Mouse (Mus musculus): ENCODE data around the gene Gsdma3. TPM values are rescaled to one million over a fixed set of nuclear protein-coding genes. Genes with fewer than 3 reads are reported as not detected.
A peak's percentile ranks its signal among the peaks of the same experiment; 100 is the strongest.
"Not testable (repeated sequence)": the region's sequence is repeated elsewhere in the genome, so short reads cannot be mapped to it uniquely, and the experiment has no call there.

Gene Gsdma3
- total RNA-seq, 2 experiments from 2014 or later = 0.16 to 0.39 TPM

DNA sequence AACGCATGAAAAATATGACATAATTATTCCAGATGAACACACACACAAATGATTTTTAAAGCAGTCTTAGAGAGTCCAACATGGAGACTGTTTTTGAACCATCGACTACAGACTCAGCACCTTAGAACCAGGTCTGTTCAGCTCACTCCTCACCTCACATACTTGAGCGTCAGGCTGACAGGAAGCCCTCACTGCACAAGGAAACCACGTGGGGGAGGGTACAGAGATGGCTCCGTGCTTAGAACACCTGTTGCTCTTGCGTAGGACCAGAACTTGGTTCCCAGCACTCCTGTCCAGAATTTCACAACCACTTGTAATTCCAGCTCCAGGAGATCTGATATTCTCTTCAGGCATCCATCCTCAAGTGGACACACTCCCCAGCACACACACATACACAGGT lies 31.1 kb upstream of the Gsdma3 start:
- intact Hi-C loops (cut with DNase I; ENCODE audit: low total_unique reads) = loop anchor here (5.0 kb wide), 1 partner anchor 43 kb away; the partner anchor contains the start of gene Zpbp2
- DNase-seq = no peak

- DNase-seq = no peak
- intact Hi-C loops (cut with DNase I; ENCODE audit: low total_unique reads) = loop anchor here (5.0 kb wide), 1 partner anchor 43 kb away; the partner anchor contains the start of gene Zpbp2
Measured at GRCm38 (mm10) chr11:98595473-98595872, 30.7 kb upstream of the Gsdma3 start.

- intact Hi-C loops (cut with DNase I; ENCODE audit: low total_unique reads) = loop anchor here (5.0 kb wide), 1 partner anchor 44 kb away; the partner anchor contains the start of gene Zpbp2
Measured at GRCm38 (mm10) chr11:98595955-98596354, 30.2 kb upstream of the Gsdma3 start.

DNA sequence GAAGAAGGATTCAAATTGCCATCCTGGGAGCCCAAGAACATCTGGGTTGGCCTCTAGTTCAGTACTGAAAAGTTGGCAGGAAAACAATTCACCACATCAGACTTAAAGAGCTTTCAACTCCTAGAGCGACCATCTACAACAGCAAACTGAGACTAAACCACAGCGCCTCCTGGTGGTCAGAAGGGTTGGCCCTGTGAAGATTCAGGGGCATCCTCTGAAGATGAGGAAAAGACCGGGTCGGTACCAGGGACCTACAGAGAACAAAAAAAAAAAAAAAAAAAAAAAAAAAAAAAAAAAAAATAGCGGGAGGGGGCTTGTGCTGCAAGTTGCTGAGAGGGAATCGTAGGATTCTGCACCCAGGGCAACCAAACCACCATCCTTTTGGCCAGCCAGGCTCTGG lies 28.8 kb upstream of the Gsdma3 start:
- peak; percentile 42 for DNase-seq
- intact Hi-C loops (cut with DNase I; ENCODE audit: low total_unique reads) = loop anchor here (5.0 kb wide), 1 partner anchor 45 kb away; the partner anchor contains the start of gene Zpbp2

More at GRCm38 (mm10) chr11:98595955-98596354, 30.2 kb upstream of the Gsdma3 start:
- DNase-seq = no peak

- DNase-seq = no peak
- intact Hi-C loops (cut with DNase I; ENCODE audit: low total_unique reads) = loop anchor here (5.0 kb wide), 1 partner anchor 46 kb away; the partner anchor contains the start of gene Zpbp2
Measured at GRCm38 (mm10) chr11:98597991-98598390, 28.2 kb upstream of the Gsdma3 start, which contains the start of gene Lrrc3c. Gene Lrrc3c, plus strand, starts transcription at chr11:98598291.

DNA sequence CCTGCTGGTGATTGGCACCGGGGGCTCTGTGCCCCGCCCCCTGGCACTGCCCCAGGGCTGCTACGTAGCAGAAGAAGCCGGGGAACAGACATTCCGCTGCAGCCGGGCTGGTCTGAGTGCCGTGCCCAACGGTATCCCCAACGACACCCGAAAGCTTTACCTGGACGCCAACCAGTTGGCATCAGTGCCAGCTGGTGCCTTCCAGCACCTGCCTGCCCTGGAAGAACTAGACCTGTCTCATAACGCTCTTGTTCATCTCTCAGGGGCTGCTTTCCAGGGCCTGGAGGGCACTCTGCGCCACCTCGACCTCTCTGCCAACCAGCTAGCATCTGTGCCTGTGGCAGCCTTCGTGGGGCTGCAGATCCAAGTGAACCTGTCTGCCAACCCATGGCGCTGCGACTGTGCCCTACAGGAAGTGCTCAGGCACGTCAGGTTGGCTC lies 27.3 kb upstream of the Gsdma3 start:
- intact Hi-C loops (cut with DNase I; ENCODE audit: low total_unique reads) = loop anchor here (5.0 kb wide), 1 partner anchor 47 kb away; the partner anchor contains the start of gene Zpbp2
- DNase-seq = no peak

- intact Hi-C loops (cut with DNase I; ENCODE audit: low total_unique reads) = loop anchor here (5.0 kb wide), 1 partner anchor 47 kb away; the partner anchor contains the start of gene Zpbp2
Measured at GRCm38 (mm10) chr11:98599291-98599690, 26.9 kb upstream of the Gsdma3 start.

GRCm38 (mm10) chr11:98602090-98602690 lies 24.0 kb upstream of the Gsdma3 start:
- DNase-seq = no peak

More at GRCm38 (mm10) chr11:98599291-98599690, 26.9 kb upstream of the Gsdma3 start:
- no peak for DNase-seq

DNA sequence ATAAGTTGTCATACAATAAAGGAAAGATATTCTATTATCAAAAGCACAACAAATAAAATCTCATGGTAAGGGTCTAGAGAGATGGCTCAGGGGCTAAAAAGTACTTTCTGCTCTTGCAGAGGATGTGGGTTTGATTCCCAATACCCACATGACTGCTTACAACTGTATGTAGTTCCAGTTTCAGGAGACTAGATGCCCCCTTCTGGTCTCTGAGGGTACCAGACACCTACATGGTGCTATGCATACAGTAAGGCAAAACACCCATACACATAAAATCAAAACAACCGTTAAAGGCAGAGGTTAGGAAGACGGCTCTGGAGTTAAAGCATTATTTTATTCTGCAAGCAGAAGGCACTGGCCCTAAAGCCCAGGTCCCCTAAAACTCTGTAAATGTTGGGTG lies 22.2 kb upstream of the Gsdma3 start:
- no peak for DNase-seq
- intact Hi-C loops (cut with DNase I; ENCODE audit: low total_unique reads) = loop anchor here (10.0 kb wide), 1 partner anchor 51 kb away; no protein-coding TSS in a partner anchor

More at GRCm38 (mm10) chr11:98602090-98602690, 24.0 kb upstream of the Gsdma3 start:
- intact Hi-C loops (cut with DNase I; ENCODE audit: low total_unique reads) = loop anchor here (10.0 kb wide), 1 partner anchor 53 kb away; no protein-coding TSS in a partner anchor

DNA sequence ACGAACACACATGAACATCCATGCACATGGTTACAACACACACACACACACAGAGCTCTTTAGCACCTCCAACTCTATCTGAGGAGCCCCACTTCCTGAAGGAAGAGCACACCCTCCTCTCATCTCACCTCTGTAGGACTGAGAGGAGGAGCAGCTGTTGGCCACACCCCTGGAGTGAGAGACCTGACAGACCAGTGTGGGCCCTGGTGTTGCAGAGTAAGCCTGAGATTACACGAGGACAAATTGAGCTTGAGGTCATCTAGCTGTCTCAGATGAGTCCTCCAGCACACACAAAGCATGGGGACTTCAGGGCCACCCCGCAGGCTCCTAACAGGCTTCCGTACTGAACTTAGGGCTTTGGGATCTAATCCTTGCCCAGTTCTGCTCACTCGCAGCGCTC lies 21.2 kb upstream of the Gsdma3 start:
- intact Hi-C loops (cut with DNase I; ENCODE audit: low total_unique reads) = loop anchor here (10.0 kb wide), 1 partner anchor 50 kb away; no protein-coding TSS in a partner anchor
- not testable (repeated sequence) for DNase-seq

DNA sequence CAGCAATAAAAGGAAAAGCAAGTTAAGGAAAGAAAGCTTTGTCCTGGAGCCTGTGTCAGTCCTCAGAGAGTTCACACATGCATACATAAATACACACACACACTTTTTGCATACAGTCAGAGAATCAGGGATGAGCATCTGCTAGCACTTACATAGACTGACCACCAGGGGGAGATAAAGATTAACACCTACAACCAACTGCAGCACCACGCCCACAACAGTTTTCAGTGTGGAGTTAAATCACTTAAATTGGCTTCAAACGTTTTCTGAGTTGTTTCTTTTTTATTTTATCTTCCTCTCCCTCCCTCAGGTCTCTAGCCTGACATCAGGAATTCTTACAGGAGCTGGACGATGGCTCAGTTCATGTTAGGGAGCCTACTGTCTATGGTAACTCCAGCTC lies 19.4 kb upstream of the Gsdma3 start:
- intact Hi-C loops (cut with DNase I; ENCODE audit: low total_unique reads) = loop anchor here (10.0 kb wide), 1 partner anchor 48 kb away; no protein-coding TSS in a partner anchor
- no peak for DNase-seq

GRCm38 (mm10) chr11:98620791-98621190 lies 5.4 kb upstream of the Gsdma3 start:
- intact Hi-C loops (cut with DNase I; ENCODE audit: low total_unique reads) = no loop called here

DNA sequence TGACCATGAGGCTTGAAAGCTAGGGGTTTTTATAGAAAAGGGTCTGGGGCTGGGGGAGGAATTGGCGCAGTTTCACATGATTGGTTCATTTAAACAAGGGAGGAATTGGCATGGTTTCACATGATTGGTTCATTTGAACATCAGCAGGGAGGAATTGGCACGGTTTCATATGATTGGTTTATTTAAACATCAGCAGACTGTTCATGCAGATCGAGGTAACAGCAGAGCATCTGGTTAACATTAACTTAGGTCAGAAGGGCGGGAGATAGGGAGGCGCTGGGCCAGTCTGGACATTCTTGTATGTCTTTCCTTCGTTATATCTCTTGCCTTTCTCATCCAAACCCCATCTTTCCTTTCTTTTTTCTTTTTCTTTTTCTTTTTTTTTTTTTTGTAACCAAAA lies 2.2 kb upstream of the Gsdma3 start:
- intact Hi-C loops (cut with DNase I; ENCODE audit: low total_unique reads); DNase-seq: not testable (repeated sequence)

More at GRCm38 (mm10) chr11:98620791-98621190, 5.4 kb upstream of the Gsdma3 start:
- no peak for DNase-seq

GRCm38 (mm10) chr11:98624381-98624780 lies 1.8 kb upstream of the Gsdma3 start:
- DNase-seq; intact Hi-C loops (cut with DNase I; ENCODE audit: low total_unique reads): not testable (repeated sequence)

DNA sequence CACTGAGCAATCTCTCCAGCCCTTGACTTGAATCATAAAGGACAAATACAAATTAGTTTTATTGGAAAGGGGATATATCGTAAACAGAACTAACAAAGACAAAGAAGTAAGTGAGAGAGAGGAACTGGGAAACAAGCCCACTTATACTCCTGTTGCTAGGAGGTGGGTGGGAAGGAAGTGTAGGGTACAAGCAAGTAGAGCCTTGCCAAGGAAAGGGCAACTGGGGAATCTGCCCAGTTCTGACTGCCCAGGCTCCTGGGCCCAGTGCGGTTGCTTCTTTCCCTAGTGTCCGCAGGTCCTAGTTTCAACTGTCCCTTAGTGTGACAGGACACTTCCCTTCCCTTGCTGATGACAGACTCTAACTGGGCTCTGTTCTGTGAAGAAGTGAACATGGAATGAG lies 2.5 kb downstream of the Gsdma3 start:
- no peak for DNase-seq
- intact Hi-C loops (cut with DNase I; ENCODE audit: low total_unique reads) = no loop called here

GRCm38 (mm10) chr11:98630646-98631045 lies 4.5 kb downstream of the Gsdma3 start:
- DNase-seq = no peak
- intact Hi-C loops (cut with DNase I; ENCODE audit: low total_unique reads) = no loop called here

DNA sequence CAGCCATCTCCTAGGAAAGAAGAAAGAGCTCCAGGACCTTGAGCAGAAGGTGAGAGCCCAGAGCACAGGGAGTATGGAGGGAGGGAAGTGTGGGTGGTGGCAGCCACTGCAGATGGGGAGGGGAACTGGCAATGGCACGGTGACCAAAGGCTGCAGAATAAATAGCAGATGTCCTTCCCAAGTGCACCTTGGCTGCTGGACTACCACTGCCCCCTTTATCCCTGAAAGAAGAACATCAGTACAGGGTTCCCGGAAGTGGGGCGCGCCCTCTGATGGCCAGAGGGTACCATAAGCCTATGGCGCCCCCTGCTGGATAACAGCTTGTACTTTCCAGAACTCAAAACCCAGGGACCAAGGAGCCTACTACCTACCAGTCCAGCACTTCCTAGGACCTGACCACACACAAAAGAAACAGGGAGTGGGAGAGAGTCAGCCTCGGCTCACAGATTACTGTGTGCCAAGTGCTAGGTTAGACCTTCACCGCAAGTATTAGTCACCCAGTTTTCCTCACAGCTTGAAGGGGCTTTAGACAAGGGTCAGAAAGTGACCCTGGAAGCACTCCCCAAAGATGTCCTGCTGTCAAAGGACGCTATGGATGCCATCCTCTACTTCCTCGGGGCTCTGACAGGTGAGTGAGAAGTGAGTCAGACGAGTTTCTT lies 9.3 kb downstream of the Gsdma3 start:
- DNase-seq; intact Hi-C loops (cut with DNase I; ENCODE audit: low total_unique reads): not testable (repeated sequence)

DNA sequence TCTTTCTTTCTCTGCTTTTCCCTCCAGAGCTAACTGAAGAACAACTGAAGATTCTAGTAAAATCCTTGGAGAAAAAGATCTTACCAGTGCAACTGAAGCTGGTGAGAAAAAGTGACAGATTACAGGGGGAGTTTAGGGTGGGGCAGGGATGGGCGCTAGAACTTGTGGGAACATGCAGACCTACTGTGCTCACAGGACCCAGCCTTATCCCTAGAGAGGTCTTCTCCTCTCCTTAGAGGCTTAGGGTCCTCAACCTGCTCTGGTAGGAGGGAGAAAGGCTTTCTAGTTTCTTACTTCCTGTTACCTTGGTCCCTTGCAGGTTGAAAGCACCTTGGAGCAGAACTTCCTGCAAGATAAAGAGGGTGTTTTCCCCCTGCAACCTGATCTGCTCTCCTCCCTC lies 11.3 kb downstream of the Gsdma3 start:
- intact Hi-C loops (cut with DNase I; ENCODE audit: low total_unique reads) = no loop called here
- DNase-seq = no peak

DNA sequence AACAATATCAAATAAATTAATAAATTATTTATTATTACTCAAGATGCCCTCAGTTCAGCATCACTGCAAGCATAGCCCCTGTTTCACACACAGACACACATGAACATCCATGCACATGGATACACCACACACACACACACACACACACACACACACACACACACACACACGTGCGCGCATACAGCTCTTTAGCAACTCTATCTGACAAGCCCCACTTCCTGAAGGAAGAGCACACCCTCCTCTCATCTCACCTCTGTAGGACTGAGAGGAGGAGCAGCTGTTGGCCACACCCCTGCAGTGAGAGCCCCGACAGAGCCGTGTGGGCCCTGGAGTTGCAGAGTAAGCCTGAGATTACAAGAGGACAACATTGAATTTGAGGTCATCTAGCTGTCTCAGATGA lies 13.9 kb downstream of the Gsdma3 start:
- intact Hi-C loops (cut with DNase I; ENCODE audit: low total_unique reads) = no loop called here

GRCm38 (mm10) chr11:98644757-98645156 lies 18.6 kb downstream of the Gsdma3 start:
- intact Hi-C loops (cut with DNase I; ENCODE audit: low total_unique reads) = no loop called here
- DNase-seq = no peak

More for the DNA sequence above, 13.9 kb downstream of the Gsdma3 start:
- DNase-seq = no peak
